Mouse (Mus musculus) bone marrow, adult 2 months (tissue): ENCODE measurements around the gene 1110065P20Rik. TPM values are rescaled to one million over a fixed set of nuclear protein-coding genes. Genes with fewer than 3 reads are reported as not detected.

ENCODE experiments used
- H3K27ac ChIP-seq: fragments of 200-500 bp; 2 replicates; pipeline ENCODE4 v1.5.1; 2012; ENCODE audit warnings: low read depth, mild to moderate bottlenecking, control low read depth, inconsistent platforms, low read length; ENCODE audit not compliant: control insufficient read depth, poor library complexity, insufficient read depth
- H3K4me1 ChIP-seq: fragments of 200-500 bp; 2 replicates; pipeline ENCODE4 v1.6.1; 2011; ENCODE audit warnings: low read length; ENCODE audit not compliant: control insufficient read depth, insufficient read depth
- H3K4me3 ChIP-seq: fragments of 200-500 bp; replicated peaks from 2 replicates; pipeline ENCODE3; 2011; ENCODE audit warnings: mild to moderate bottlenecking, low read depth, low read length, control low read depth; ENCODE audit not compliant: control insufficient read depth
- CTCF ChIP-seq: fragments of 200-500 bp; IDR thresholded peaks from 2 replicates; pipeline ENCODE4 v1.5.1; 2011; ENCODE audit warnings: low read length, control low read depth; ENCODE audit not compliant: control insufficient read depth, insufficient read depth
- POLR2A ChIP-seq: fragments of 200-500 bp; IDR thresholded peaks from 2 replicates; pipeline ENCODE4 v1.6.1; 2011; ENCODE audit warnings: low read depth, mild to moderate bottlenecking, control low read depth, low read length, borderline replicate concordance; ENCODE audit not compliant: control insufficient read depth
- WGBS: fragments of 180-500 bp; shearing (Covaris S2); methylation state at CpG from one replicate; pipeline ENCODE4 v1.1.7; 2018; 5-methylcytosine and 5-hydroxymethylcytosine counted together
- polyA plus RNA-seq: library from polyadenylated mRNA; stranded (reverse); fragments of >200 nt; gene quantifications from 2 replicates; pipeline ENCODE4 v1.2.4, GENCODE M21; 2011; ENCODE audit warnings: low replicate concordance; ENCODE audit not compliant: missing spikeins, insufficient read depth, insufficient read length

The 1110065P20Rik gene
- polyA plus RNA-seq, 1 experiment: 12.3 TPM

GRCm38 (mm10) chr4:124882151-124882729, 31.2 kb upstream of the 1110065P20Rik start:
- WGBS: 5% methylated on average over 37 of the region's 37 CpGs
- no peak for TF ChIP-seq POLR2A
- TF ChIP-seq CTCF: no peak
- H3K4me1 ChIP-seq: no peaks in the 10 kb centered on the region
- no peak overlapping the region for H3K4me3 ChIP-seq
- no peak overlapping the region for H3K27ac ChIP-seq

GRCm38 (mm10) chr4:124881341-124881908, 30.4 kb upstream of the 1110065P20Rik start:
- TF ChIP-seq CTCF: no peak
- no peaks in the 10 kb centered on the region for H3K4me1 ChIP-seq
- H3K4me3 ChIP-seq: no peak overlapping the region
- WGBS: 5% methylated on average over 37 of the region's 37 CpGs
- no peak overlapping the region for H3K27ac ChIP-seq

- TF ChIP-seq POLR2A: no peak
- no peak for TF ChIP-seq CTCF
These were observed 29.6 kb upstream of the 1110065P20Rik start, which contains the start of gene Epha10 for GRCm38 (mm10) chr4:124880599-124880998. Epha10 (plus strand) TSS chr4:124880899.

GRCm38 (mm10) chr4:124872719-124873118, 21.7 kb upstream of the 1110065P20Rik start:
- Histone ChIP-seq H3K4me3 (no peak overlapping the region), H3K4me1 (no peaks in the 10 kb centered on the region), H3K27ac (no peak overlapping the region)
- 97% methylated on average over 1 of the region's 1 CpGs for WGBS
- TF ChIP-seq POLR2A (no peak), CTCF (no peak)

More at GRCm38 (mm10) chr4:124880599-124880998, 29.6 kb upstream of the 1110065P20Rik start, which contains the start of gene Epha10:
- no peaks in the 10 kb centered on the region for H3K4me1 ChIP-seq
- no peak within 1 kb of the TSS for H3K27ac ChIP-seq
- H3K4me3 ChIP-seq: no peak within 1 kb of the TSS
- 9% methylated on average over 11 of the region's 11 CpGs for WGBS

- WGBS: 5% methylated on average over 71 of the region's 77 CpGs
- Histone ChIP-seq H3K27ac (no peak within 1 kb of the TSS), H3K4me3 (no peak within 1 kb of the TSS), H3K4me1 (no peaks in the 10 kb centered on the region)
- TF ChIP-seq CTCF (no peak), POLR2A (no peak)
These were observed 10.5 kb upstream of the 1110065P20Rik start, which contains the start of gene Maneal for GRCm38 (mm10) chr4:124861283-124862188. Maneal (minus strand) TSS chr4:124862171.

GRCm38 (mm10) chr4:124860446-124860845, 9.4 kb upstream of the 1110065P20Rik start:
- TF ChIP-seq POLR2A: no peak
- TF ChIP-seq CTCF: no peak
- Histone ChIP-seq H3K27ac (no peak overlapping the region), H3K4me3 (no peak overlapping the region), H3K4me1 (no peaks in the 10 kb centered on the region)
- 11% methylated on average over 7 of the region's 7 CpGs for WGBS

GRCm38 (mm10) chr4:124858370-124858769, 7.4 kb upstream of the 1110065P20Rik start:
- WGBS: 81% methylated on average over 5 of the region's 5 CpGs

GRCm38 (mm10) chr4:124856294-124856693, 5.3 kb upstream of the 1110065P20Rik start:
- Histone ChIP-seq H3K4me1 (no peaks in the 10 kb centered on the region), H3K27ac (no peak overlapping the region), H3K4me3 (no peak overlapping the region)
- 81% methylated on average over 8 of the region's 8 CpGs for WGBS
- no peak for TF ChIP-seq POLR2A
- TF ChIP-seq CTCF: no peak

More at GRCm38 (mm10) chr4:124858370-124858769, 7.4 kb upstream of the 1110065P20Rik start:
- Histone ChIP-seq H3K4me1 (no peaks in the 10 kb centered on the region), H3K27ac (no peak overlapping the region), H3K4me3 (no peak overlapping the region)
- no peak for TF ChIP-seq POLR2A
- TF ChIP-seq CTCF: no peak
